Comparison of ENCODE assay signal across 25 mouse cellular contexts in the genomic region with DNA sequence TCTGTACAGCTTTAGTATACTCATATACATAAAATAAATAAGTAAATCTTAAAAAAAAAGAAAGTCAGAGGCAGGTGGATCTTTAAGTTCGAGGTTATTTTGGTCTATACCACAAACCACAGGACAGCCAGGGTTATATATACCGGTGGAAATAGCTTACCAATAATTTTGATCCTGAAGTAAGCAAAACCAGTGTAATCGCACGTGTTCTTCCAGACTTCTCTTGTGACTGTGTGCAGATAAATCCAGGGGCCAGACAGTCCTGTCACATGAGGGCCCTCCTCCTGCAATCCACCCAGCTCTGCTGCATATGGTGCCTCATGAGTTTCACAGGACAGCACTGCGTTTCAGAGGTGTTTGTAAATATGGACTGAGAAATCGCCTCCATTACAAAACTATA. TPM values are rescaled to one million over a fixed set of nuclear protein-coding genes. Genes with fewer than 3 reads are reported as not detected.
A peak's percentile ranks its signal among the peaks of the same experiment; 100 is the strongest.
DNase-seq lines count a peak whose midpoint lies in the region; ATAC-seq and TF ChIP-seq lines count a peak whose summit lies in the region.
"Had no signal": no experiment of that assay in that cellular context is flagged by ENCODE, and none has a peak within 500 bp of the region (broad histone marks: within the 10 kb centered on the region; RNA-seq: fewer than 3 reads in every experiment).

No protein-coding gene starts in this region.

- no peak overlapping the region for H3K27ac ChIP-seq in embryonic facial prominence, embryonic 15.5 days (replicated peaks)
- no peak overlapping the region for H3K27ac ChIP-seq in embryonic facial prominence, embryonic 10.5 days (replicated peaks)
- peak overlapping the region; percentile 49; the same call in 1 of the 2 replicates for H3K27ac ChIP-seq in heart, adult 2 months
- H3K27ac ChIP-seq in heart, embryonic 15.5 days = no peak overlapping the region; the same call in 1 of the 2 replicates
- H3K27ac ChIP-seq: embryonic facial prominence, embryonic 12.5 days; forebrain, embryonic 12.5 days; forebrain, embryonic 15.5 days; hindbrain, embryonic 10.5 days; hindbrain, embryonic 13.5 days had no signal

- DNase-seq in embryonic facial prominence, embryonic 10.5 days (ENCODE audit: low spot score) = no peak
- DNase-seq in heart, adult 2 months = peak in 1 of 2 experiments; percentile 10
- DNase-seq in heart, adult 9 months (ENCODE audit: low spot score in 2 of 2) = no peak
- DNase-seq in heart, postnatal 10 days = no peak
- DNase-seq in induced T-regulatory cell, adult 2 months (ENCODE audit: low read depth) = peak; percentile 44
- no peak for DNase-seq in spleen, postnatal 10 days (ENCODE audit: low spot score in 2 of 2)
- DNase-seq: adrenal gland, postnatal 10 days; B cell, adult 2 months; cerebellum, adult 9-10 months; heart, postnatal 14 days; kidney, adult 18-20 months; kidney, adult 9 months had no signal

- intact Hi-C loops in heart, adult 2 months (cut with DNase I) = loop anchor here (5.0 kb wide), 5 partner anchors 119 to 1119 kb away; no protein-coding TSS in a partner anchor
- intact Hi-C loops in heart, postnatal 10 days (cut with DNase I) = loop anchor here (2.0 to 5.0 kb wide), 6 partner anchors 134 to 1119 kb away; no protein-coding TSS in a partner anchor

- H3K9me3 ChIP-seq in embryonic facial prominence, embryonic 15.5 days (replicated peaks) = no peaks in the 10 kb centered on the region
- H3K9me3 ChIP-seq in embryonic facial prominence, embryonic 10.5 days = no peaks in the 10 kb centered on the region; the same call in 1 of the 2 replicates
- no peaks in the 10 kb centered on the region for H3K9me3 ChIP-seq in heart, embryonic 15.5 days (replicated peaks)
- H3K9me3 ChIP-seq: embryonic facial prominence, embryonic 12.5 days; forebrain, embryonic 12.5 days; forebrain, embryonic 15.5 days; G1E; hindbrain, embryonic 10.5 days; hindbrain, embryonic 13.5 days had no signal

- no peaks in the 10 kb centered on the region for H3K79me2 ChIP-seq in heart, adult 2 months (replicated peaks; ENCODE audit: control insufficient read depth, insufficient read depth, low read length)

- no peak for TF ChIP-seq CTCF in heart, adult 2 months (IDR thresholded peaks at IDR 0.05)

- peak overlapping the region; percentile 65; the same call in 1 of the 2 replicates for H3K4me2 ChIP-seq in embryonic facial prominence, embryonic 15.5 days (replicated peaks)
- H3K4me2 ChIP-seq in heart, embryonic 15.5 days = peak overlapping the region; percentile 68; the same call in 1 of the 2 replicates

- TF ChIP-seq POLR2A in heart, adult 2 months (IDR thresholded peaks at IDR 0.05; ENCODE audit: insufficient read depth, low read depth, low read length) = no peak

- H3K4me1 ChIP-seq in embryonic facial prominence, embryonic 15.5 days = peaks cover 5% of the 10 kb centered on the region; the same call in 1 of the 2 replicates
- H3K4me1 ChIP-seq in embryonic facial prominence, embryonic 10.5 days = 0 out of 2 replicates have a peak, but pooled peaks cover 4% of the 10 kb centered on the region
- H3K4me1 ChIP-seq in heart, adult 2 months (ENCODE audit: control insufficient read depth, insufficient read depth, low read length) = no peaks in the 10 kb centered on the region
- peaks cover 5% of the 10 kb centered on the region for H3K4me1 ChIP-seq in heart, embryonic 15.5 days (replicated peaks)
- H3K4me1 ChIP-seq: embryonic facial prominence, embryonic 12.5 days had no signal

- H3K36me3 ChIP-seq in embryonic facial prominence, embryonic 15.5 days = peaks cover 10% of the 10 kb centered on the region; the same call in 1 of the 2 replicates
- peaks cover 9% of the 10 kb centered on the region for H3K36me3 ChIP-seq in embryonic facial prominence, embryonic 10.5 days (replicated peaks)
- no peaks in the 10 kb centered on the region for H3K36me3 ChIP-seq in heart, adult 2 months (ENCODE audit: control insufficient read depth, insufficient read depth, low read length)
- H3K36me3 ChIP-seq in heart, embryonic 15.5 days = peaks cover 6% of the 10 kb centered on the region

- ATAC-seq in embryonic facial prominence, embryonic 15.5 days (ENCODE audit: insufficient number of reproducible peaks, low FRiP score, low TSS enrichment, low read depth) = no peak
- ATAC-seq in heart, embryonic 15.5 days (replicated peaks; ENCODE audit: insufficient number of reproducible peaks, insufficient read depth, low FRiP score, low read depth) = no peak

- TF ChIP-seq EP300 in heart, adult 2 months (IDR thresholded peaks at IDR 0.05; ENCODE audit: insufficient read depth, low read depth, low read length) = no peak

- no peaks in the 10 kb centered on the region for H3K27me3 ChIP-seq in embryonic facial prominence, embryonic 15.5 days
- H3K27me3 ChIP-seq in embryonic facial prominence, embryonic 10.5 days (replicated peaks; ENCODE audit: low read depth, poor library complexity, severe bottlenecking) = no peaks in the 10 kb centered on the region
- no peaks in the 10 kb centered on the region for H3K27me3 ChIP-seq in heart, adult 2 months (ENCODE audit: control insufficient read depth, insufficient read depth, low read length)
- H3K27me3 ChIP-seq in heart, embryonic 15.5 days = no peaks in the 10 kb centered on the region
- H3K27me3 ChIP-seq: embryonic facial prominence, embryonic 12.5 days; forebrain, embryonic 12.5 days; forebrain, embryonic 15.5 days; heart, embryonic 13.5 days; hindbrain, embryonic 13.5 days; Patski had no signal

- WGBS in embryonic facial prominence, embryonic 15.5 days = 78% methylated on average over 6 of the region's 6 CpGs
- WGBS in embryonic facial prominence, embryonic 10.5 days = 88% methylated on average over 6 of the region's 6 CpGs
- 81% methylated on average over 6 of the region's 6 CpGs for WGBS in heart, adult 2 months
- 74% methylated on average over 6 of the region's 6 CpGs for WGBS in heart, embryonic 15.5 days

- no peak overlapping the region for H3K4me3 ChIP-seq in embryonic facial prominence, embryonic 15.5 days (replicated peaks)
- no peak overlapping the region for H3K4me3 ChIP-seq in embryonic facial prominence, embryonic 10.5 days
- no peak overlapping the region for H3K4me3 ChIP-seq in heart, adult 2 months
- H3K4me3 ChIP-seq in heart, embryonic 15.5 days = no peak overlapping the region

- no peak overlapping the region for H3K9ac ChIP-seq in embryonic facial prominence, embryonic 15.5 days
- H3K9ac ChIP-seq in heart, adult 2 months (ENCODE audit: low read depth, low read length) = no peak overlapping the region
- H3K9ac ChIP-seq in heart, embryonic 15.5 days = no peak overlapping the region
- H3K9ac ChIP-seq: embryonic facial prominence, embryonic 12.5 days had no signal

RNA-seq across cellular contexts. Expression of gene Togaram2, which starts 9.6 kb away (rescaled TPM):
- polyA plus RNA-seq in embryonic facial prominence, embryonic 15.5 days (2015; fragmentation: Nextera tagmentation; extraction: Ambion mirVana) = 3.1 and 5.3 TPM in 2 replicates
- 0.05 TPM in 1 of 2 replicates, not detected in the other for polyA plus RNA-seq in embryonic facial prominence, embryonic 10.5 days (2016; fragmentation: Nextera tagmentation; extraction: Ambion mirVana)
- 1 to 10 TPM; 5.4 to 5.5 TPM for total RNA-seq in heart, adult 2 months (2021)
- polyA plus RNA-seq in heart, adult 2 months (2012; rRNA removed) = 5.3 and 5.9 TPM in 2 replicates
- polyA plus RNA-seq in heart, embryonic 15.5 days (2015; fragmentation: Nextera tagmentation; extraction: Ambion mirVana) = 2.3 and 2.6 TPM in 2 replicates
- 1 to 10 TPM; 1.7 to 2.0 TPM for total RNA-seq in heart, postnatal 10 days (2021)
- total RNA-seq: adrenal gland, postnatal 36 days had no signal
- polyA plus RNA-seq: embryonic facial prominence, embryonic 12.5 days; erythroblast, embryonic 14.5 days; G1E; inflammation-experienced regulatory T-cells, adult 6 months had no signal

RNA-seq across cellular contexts. Expression of gene Wdr43, which starts 47.8 kb away (rescaled TPM):
- 65.0 and 70.6 TPM in 2 replicates for polyA plus RNA-seq in embryonic facial prominence, embryonic 15.5 days (2015; fragmentation: Nextera tagmentation; extraction: Ambion mirVana)
- 111 and 117 TPM in 2 replicates for polyA plus RNA-seq in embryonic facial prominence, embryonic 10.5 days (2016; fragmentation: Nextera tagmentation; extraction: Ambion mirVana)
- 10 to 100 TPM; 19.1 to 21.9 TPM for total RNA-seq in heart, adult 2 months (2021)
- polyA plus RNA-seq in heart, adult 2 months (2012; rRNA removed) = 8.4 and 11.1 TPM in 2 replicates
- polyA plus RNA-seq in heart, embryonic 15.5 days (2015; fragmentation: Nextera tagmentation; extraction: Ambion mirVana) = 32.4 and 40.5 TPM in 2 replicates
- total RNA-seq in heart, postnatal 10 days (2021) = 10 to 100 TPM; 25.5 to 27.7 TPM
